Mouse (Mus musculus) spleen, postnatal 36 days (tissue): ENCODE measurements around the gene Cyb5rl.

Experiments used
- DNase-seq, 2 experiments: peaks; one replicate each; pipeline ENCODE4 v3.0.0; 2022; ENCODE audit warnings: low spot score in 2 of 2, mixed read lengths in 1 of 2

Gene Cyb5rl

DNA sequence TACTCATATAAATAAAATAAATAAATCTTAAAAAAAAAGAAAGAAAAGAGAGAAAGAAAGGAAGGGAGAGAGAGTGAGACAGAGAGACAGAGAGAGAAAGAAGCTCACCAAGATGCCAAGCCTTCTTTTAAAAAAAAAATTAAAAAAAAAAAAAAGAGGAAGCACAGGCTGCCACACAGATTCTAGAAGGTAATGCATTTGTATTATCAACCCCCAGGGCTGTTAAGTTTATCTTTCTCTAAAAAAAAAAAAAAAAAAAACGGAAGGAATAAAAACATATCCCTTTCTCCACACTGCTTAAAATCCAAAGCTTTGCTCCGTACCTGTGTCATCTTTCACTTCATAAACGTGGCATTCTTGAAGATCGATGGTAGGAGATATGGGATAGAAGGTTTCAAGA lies 5.2 kb upstream of the Cyb5rl start:
- DNase-seq, result no peak

DNA sequence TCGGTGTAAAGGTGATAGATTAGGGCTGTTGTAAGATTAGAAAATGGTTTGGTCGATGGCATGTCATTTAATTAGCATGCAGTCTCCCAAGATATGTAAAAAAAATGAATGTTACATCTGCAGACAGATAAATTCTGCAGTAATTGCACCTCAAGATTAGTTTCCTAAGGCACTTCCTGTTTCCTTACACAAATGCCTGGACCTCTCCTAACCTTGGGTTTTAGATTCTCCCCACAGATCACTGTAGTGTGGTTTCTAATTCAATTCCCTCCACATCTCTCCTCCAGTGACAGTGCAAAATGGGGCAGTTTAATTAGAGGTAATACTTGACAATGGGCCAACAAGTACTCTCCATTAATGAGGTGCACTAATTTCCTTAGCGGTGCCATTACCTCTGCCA lies 3.6 kb upstream of the Cyb5rl start:
- DNase-seq, result no peak

DNA sequence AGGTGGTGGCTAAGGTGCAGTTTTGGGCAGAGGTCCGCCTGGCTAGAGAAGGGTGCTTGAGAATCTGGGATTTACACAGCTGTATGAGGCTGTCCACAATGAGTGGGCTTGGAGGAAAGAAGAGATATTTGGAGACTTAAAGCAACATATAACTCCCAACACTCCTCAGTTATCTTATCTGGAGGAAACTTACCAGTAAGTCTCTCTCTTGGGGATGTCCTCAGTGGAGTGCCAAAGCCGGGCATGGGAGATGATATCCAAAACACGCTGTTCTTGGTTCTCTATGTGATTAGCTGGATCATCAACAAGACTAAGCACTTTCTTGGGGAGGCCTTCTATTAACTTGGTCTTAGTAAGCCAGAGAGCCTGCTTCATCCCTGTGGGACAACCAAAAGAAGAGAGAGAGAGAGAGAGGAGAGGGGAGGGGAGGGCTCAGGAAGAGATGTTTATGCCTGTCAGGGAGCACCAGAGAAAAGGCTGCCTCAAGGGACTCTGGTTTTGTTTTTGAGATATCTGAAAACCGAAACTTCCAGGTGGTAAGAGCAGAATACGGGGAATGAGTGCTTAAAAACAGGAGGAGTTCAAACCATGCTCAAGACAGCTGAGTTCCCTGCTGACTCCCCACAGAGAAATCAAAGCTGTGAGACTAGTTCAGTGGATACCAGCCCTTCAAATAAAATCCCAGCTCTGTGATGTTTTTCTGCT lies 2.2 kb upstream of the Cyb5rl start:
- DNase-seq, result no peak

DNA sequence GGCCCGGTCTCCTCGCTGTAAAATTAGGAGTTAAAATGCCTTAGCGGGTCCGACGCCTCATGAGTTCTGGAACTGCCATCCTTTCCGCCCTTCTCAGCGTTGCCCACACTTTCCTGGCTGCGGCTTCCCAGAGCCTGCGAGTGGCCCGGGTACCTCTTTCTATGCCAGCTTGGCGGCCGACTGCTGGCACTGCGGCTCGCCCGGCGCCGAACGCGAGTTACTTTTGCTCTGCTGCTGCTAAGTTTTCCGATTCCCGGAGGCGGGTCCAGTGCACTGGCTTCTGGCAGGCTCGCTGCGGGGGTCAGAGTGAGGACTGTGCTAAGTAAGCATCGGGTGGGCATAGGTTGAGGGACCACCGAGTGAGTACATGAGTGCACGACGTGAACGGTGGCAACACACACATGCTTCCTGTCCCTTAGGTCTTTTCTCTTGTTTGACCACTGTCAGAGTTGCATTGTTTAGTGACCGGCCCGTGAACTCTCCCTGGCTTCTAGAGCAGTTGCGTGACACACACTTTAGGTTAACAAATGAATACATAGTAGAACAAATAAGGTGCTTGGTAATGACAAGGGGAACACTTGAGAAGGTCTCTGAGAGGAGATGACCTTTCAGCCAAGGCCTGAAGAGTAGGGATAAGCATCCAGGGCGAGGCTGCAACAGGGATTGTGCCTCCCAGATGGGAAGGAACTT lies 508 bp downstream of the Cyb5rl start:
- DNase-seq, result peak in 1 of 2 experiments; percentile 13

DNA sequence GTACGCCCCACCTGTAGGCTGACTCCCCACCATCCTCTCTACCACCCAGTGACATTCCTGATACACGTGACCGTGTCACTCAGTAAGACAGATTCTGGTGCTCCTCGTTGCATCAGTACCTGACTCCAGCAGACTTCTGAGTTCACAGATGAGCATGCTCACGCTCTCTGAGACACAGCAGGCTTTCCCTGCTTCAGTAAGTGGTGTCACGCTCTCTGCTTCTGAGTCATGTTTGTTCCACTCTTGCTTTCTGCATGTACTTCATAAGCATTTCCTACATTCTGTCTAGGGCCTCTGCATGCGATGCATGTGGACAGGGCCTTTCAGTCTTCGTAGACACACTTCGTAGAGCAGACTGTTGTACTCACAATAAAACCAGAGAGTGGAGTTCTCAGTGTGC lies 5.6 kb downstream of the Cyb5rl start:
- no peak for DNase-seq

DNA sequence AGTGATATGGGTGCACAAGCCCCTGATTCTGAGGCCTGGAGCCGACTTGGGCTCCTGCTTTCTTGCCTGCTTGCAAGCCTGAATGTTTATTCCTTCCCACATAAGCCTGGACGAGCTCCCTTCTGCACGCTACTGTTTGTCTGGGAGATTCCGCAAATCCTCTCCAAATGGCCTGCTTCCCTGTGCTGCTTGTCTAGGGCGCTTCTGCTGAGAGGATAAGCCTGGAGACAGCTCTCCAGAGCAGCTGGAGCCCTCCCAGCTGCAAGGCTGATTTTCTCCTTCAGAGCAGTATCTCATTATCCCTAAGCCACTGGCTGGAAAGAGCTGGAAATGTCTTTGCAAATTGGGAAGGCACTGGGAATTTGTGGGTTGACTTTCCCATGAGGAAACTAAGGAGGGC lies 8.7 kb downstream of the Cyb5rl start:
- DNase-seq, result no peak

DNA sequence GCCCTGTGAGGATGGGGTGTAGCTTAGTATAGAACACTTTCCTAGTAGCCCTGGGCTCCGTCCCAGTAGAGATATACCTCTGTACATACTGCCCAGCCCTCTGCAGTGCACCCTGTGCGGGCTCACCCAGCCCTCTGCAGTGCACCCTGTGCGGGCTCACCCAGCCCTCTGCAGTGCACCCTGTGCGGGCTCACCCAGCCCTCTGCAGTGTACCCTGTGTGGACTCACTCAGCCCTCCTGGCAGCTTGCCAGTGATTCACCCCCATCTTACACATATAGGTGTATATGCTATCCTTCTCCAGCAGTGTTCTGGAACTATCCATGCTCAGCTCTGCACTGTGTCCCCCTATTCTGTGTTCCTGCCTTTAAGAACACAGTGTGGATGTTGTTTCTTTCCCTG lies 12.1 kb downstream of the Cyb5rl start:
- no peak for DNase-seq

DNA sequence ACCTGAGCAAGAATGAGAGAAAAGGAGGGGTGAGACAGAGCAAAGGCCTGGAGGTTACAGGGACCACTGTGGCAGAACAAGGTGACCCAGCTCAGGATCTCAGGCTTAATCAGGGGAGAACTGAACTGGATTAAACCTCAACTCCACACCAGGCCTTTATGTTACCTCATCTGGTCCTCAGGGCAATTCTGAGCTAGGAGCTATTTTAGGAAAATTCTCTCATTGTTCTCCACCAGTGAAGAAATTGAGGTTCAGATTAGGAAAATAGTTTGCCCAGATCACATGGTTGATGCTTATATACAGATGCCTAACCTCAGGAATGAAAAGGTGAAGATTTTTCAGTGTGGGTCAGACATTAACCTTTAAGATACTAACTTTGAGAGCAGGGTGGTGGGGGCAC lies 12.9 kb downstream of the Cyb5rl start:
- no peak for DNase-seq

DNA sequence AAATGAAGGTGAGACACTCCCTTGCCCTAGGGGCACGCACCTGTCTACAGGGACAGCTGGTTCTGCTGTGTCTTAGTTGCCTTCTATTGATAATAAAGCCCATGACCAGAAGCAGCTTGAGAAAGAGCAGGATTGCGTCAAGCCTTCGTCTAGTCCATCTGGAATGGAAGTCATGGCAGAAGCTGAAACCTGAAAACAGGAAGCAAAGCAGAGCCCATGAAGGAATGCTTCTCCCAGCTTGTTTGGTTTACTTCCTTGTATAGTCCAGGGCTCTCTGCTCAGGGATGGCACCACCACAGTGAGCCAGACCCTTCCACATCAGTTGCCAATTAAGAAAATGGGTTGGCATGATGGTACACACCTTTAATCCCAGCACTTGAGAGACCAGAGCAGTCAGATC lies 15.4 kb downstream of the Cyb5rl start:
- no peak for DNase-seq

DNA sequence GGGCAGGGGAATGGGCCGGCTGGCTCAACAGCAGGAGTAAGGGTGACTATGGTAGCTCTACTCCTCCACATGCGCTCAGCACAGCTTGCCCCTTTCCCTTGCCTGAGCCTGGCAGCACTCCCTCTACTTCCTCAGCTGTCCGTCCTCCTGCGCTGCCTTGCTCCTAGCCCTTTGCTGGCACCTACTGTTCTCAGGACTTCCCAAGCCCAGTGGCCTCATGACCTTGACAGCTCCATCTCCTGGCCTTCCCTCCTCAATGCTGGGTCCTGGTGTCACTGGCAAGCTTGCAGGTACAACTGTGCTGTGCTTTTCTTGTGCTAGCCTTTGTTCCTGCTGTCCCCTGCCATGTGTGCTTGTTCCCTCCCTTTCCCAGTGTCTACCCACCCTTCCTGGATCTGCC lies 16.3 kb downstream of the Cyb5rl start:
- no peak for DNase-seq

DNA sequence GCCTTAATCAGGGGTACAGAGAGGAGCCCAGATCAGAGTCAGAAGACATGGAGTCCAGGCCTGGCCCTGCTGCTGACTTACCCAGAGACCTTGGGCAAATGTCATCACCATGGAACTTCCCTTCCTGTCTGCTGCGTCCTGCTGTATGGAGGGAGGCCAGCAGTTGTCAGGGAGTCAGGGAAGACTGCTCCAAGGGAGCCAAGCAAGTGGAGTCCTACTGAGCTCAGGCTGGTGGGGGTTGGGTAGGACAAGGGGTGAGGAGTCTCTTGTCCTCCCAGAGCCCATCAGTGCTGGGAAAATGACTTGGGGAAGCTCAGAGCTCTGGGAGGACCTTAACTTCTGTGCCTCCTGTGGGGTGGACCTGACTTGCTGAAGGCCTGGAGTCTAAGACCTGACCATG lies 17.6 kb downstream of the Cyb5rl start:
- DNase-seq, result no peak

DNA sequence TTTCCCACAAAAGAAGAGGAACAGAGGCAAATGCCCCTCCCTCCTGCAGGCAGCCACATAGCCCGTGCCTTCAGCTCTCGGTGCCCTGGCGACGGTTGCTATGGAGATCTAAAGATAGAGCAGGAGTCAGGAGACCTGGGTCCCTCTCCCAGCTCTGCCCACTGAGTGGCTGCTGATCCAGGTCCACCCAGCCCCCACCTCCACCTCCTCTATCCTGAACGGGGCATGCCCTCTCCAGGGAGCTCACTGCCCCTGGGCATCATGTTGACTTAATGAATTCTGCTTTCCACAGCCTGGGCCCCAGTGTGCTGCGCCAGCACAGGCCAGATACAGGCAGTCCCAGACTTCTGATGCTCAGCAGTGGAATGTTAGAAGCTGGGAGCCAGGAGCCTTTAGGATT lies 18.1 kb downstream of the Cyb5rl start:
- no peak for DNase-seq

DNA sequence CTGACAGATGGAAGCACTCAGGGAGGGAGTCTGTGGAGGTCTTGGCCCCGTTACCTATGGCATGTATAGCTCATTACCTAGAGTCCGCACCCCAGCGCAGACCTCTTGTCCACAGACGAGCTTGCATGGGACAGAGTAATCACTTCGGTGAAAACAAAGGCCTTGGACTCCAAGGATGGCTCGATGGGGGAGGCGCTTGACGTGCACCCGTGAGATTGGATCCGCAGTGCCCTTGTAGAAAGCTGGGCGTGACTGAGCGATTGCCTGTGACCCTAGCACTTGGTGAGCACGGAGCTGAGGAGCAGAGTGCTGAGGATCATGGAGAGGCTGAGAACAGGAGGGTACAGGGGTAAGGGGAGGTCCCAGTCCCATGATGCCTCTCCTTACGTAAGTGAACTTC lies 24.9 kb downstream of the Cyb5rl start:
- no peak for DNase-seq

DNA sequence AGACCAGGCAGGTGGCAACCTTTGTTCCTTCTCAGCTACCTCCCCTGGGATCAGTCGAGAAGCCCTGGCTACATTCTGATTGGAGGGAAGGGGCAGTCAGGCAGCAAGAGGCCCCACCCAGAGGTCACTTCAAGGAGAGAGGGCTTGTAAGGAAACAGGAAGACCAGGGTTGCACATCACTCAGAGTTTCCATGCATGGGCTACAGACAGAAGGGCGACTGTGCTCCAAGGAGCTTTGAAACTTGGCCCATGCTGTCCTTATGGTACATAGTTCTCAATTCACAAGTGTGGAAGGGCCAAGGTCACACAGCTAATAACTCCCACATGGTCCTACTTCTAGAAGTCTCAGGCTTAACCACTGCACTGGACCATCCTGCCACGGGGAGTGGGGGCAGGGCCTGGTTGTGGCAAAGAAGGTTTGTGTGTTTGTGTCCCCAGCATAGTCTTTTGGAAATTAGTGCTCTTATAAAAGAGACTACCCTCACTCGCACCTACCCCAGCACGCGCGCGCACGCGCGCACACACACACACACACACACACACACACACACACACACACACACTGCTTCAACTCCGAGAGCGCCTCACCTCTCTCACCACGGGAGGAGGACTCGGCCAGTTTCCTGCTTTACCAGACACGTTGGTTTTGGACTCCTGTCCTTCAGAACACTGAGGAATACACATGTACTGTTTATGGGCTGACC lies 27.8 kb downstream of the Cyb5rl start:
- no peak for DNase-seq

DNA sequence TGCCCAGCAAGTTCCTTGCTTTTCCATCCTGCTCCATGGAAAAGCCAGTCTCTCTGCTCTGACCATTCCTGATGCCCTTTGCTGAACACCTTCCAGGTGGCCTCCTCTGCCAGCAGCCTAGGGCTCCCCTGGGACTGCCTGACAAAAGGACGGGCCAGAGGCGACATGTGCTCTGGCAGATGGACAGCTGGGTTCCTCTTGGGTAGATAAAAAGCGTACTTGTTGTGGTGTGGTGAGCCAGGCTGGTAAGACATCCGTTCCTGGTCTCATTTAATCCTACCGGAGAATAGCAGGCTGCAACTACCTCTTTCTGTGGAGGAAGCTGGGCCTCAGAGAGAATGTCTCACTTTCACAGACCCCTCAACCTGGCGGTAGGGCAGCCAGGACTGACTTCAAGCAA lies 29.3 kb downstream of the Cyb5rl start:
- no peak for DNase-seq

DNA sequence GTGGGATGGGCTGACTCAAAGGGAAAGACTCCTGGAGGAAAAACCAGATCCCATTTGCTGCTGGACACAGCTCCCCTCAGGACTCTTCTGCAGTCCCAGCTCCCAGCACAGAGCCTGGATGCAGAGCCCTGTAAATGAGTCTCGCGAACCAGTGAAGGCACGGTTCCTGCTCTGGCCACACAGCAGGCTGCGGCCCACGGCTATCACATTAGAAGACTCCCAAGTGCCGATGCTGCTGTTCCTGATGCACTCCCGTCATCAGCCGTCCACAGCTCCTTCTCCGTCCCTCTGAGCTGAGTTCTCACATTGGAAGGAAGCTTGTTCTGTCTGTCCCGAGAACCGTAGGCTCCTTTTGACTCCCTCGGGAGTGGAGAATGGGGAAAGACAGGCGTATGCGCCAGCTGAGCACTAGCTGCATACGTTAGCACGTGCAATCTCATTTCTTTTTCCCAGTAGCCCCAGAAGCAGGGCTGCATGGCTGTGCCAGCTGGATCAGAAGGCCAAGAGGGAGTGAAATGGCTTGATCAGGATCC lies 30.1 kb downstream of the Cyb5rl start, which contains the start of gene Cdcp2:
Gene Cdcp2, plus strand, starts transcription at position 51 of the 533 bp plus-strand sequence.
- no peak for DNase-seq

DNA sequence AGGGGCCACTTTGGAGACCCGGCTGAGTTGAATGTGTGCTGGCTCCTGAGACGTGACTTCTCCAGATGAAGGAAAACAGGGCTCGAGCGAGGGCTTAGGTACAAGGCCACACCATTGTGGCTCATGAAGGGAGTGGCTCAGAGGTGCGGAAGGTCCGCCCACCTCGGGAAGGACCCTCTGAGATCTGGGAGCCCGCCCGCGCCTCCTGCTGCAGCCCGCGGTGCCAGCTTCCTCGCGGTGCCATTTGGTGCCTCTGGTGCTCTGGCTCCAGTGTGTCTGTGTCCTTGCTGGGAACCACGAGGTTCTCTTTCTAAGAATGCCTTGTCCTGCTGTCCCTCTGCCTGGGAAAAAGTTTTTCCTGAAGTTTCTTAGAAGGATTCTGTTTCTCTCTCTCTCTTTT lies 31.1 kb downstream of the Cyb5rl start:
- DNase-seq, result no peak

DNA sequence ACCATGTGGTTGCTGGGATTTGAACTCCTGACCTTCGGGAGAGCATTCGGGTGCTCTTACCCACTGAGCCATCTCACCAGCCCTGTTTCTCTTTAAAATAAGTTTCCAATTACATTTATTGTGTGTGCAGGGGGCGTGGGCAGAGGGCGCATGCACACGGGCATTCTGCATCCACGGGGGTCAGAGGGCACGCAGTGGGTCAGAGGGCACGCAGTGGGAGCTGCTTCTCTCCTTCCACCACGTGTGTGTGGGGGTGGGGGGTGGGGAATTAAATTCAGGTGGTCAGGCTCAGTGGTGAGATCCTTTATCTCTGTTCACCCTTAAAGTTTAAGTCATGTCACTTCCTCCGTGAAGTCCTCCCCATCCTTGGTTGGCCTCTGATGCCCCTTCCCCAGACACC lies 31.6 kb downstream of the Cyb5rl start:
- no peak for DNase-seq

DNA sequence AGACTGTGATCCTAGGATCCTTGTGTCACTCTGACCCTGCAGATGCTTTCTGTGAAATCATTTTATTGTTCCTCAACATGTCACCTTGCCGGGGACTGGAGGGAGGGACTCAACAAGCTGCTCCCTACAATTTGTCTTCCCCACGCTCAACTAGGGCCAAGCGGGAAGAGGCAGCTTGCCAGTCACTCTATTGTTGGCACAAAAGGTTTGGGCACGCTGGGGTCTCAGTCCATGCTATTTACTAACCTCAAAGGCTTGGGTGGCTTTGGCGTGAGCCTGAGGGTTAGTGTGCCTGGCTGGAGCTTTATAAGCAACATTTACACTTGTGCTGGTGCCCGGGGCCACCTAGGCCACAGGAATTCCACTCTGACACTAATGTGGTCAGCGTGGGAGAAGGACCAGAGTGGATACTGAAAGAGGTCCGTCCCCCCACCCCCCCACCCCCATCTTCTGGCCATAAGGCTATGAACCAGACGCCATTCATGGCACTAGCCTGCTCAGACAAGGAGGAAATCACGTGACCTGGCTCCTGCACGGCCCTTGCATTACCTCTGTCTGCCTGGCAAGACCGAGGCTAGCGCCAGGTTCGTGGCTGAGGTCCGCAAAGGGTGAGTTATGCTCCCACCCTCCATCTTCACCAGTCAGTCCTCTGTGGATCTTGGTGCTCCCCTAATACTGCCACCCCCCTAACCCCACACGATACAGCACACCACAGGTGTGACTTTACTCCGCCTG lies 32.2 kb downstream of the Cyb5rl start:
- DNase-seq, result no peak

DNA sequence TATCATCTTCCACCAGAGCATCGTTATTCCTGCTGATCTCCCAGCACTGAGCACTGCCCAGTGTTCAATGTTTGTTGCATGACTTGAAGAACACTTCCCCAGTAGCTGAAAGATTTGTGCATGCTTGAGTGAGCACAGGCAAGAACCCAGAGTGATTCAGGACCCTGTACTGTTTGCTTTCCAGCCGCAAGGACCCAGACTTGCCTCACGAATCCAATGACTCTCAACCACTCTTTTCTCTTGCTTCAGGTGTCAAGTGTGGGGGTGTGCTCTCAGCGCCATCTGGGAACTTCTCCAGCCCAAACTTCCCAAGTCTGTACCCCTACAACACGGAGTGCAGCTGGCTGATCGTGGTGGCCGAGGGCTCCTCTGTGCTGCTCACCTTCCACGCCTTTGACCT lies 35.4 kb downstream of the Cyb5rl start:
- no peak for DNase-seq

DNA sequence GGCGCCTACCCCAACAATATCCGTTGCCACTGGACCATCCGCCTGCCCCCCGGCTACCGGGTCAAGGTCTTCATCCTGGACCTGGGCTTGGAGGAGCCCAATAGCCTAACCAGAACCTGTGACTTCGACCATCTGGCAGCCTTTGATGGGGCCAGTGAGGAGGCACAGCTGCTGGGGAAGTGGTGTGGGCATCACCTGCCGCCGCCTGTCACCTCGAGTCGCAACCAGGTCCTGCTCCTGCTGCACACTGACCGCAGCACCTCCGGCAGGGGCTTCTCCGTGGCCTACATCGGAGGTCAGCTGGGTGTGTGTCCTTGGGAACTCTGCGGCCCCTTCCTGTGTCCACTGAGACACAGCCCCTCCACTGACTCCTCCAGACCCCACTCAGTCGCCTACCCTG lies 40.0 kb downstream of the Cyb5rl start:
- DNase-seq, result no peak

DNA sequence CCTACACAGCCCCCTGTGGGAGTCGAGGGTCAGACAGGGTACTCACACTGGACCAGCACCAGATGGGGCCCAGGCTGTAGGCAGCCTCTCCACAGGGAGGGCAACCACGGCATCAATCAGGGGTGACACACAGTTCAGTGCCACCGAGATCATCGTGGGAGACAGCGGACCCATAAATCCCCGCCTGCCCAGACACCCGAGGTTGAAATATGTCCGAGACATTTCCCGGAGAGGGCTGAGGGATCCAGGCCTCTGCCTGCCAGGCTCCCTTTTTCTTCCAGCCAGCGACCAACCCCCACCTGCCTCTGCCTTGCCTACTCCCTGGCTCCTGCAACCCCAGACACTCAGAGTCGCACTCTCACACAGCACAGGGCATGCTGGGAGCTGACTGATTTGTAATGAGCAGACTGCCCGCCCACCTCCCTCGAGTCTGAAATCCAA lies 41.5 kb downstream of the Cyb5rl start:
- no peak for DNase-seq
